Mouse (Mus musculus) CD8-positive naive resting alpha-beta T cell, adult 2 months (primary cell): Measurements from ENCODE around the gene Nfib.

ENCODE experiments used
- DNase-seq, 2 experiments: peaks; one replicate each; pipeline ENCODE4 v3.0.0; 2022; ENCODE audit warnings: low read depth in 2 of 2, low spot score in 2 of 2

Nfib gene

DNA sequence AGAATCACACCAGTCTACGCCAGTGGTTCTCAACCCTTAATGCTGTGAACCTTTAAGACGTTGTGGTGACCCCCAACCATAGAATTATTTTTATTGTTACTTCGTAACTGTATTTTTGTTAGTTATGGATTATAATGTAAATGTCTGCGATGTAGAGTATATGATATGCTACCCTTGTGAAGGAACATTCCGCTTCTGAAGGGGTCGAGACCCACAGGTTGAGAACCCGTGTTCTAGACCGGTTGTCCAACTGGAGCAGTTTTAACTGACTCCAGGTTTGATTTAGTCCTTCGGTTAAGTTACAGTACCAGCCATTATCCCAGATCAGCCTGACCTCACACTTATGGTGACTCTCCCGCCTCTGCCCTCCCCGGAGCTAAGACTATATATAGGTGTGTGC, 70.4 kb downstream of the Nfib start:
- no peak for DNase-seq

DNA sequence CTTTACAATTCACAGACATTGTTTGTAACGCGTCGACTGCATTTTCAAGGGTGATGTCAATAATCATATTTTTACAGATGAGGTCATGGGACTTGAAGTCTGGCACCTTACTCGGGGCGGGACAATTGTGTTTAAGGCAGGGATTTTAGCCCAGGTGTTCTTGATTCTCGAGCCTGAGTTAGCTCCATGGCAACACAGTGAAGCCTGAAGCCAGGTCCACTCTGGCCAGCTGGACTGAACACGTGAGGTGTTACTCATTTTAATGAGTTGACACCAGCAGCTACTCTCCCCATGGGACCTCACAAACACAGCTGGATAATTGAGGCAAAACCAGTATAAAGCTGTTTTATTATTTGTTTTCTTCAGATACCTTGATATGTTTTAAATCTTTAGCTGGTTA, 71.2 kb downstream of the Nfib start:
- DNase-seq = no peak

DNA sequence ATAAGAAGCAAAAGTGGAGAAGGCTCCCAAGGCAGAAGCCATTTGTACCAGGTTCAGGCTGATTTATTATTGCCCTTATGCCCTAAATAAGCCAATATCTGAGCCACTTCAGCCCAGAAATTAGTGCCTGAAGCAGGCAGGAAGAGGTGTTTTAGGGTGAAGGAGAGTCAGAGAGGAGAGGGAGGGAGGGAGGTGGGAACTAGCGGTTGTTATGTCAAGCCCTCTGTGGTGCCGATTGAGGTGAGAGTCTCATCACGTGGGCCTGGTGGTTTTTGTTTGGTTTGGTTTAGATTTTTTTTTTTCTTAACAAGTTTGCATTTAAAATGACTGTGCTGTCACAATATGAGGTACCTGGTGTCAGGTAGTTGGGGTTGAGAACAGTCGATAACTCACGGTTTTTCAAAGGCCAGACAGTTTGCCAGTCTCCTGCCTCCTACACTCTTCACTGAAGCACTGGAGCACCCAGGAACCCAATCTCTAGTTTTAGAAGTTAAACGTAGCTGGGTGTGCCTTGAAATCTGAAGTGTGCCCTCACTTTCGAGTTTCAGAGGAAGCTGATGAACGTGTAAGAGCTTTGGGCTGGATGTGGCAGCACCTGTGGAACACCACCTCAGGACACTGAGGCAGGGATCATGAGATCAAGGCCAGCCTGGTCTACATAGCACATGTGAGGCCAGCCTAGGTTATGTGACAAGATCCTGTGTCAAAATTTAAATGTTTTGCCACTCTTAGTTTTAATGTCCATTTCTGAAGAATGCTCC, 81.1 kb downstream of the Nfib start:
- DNase-seq = no peak

DNA sequence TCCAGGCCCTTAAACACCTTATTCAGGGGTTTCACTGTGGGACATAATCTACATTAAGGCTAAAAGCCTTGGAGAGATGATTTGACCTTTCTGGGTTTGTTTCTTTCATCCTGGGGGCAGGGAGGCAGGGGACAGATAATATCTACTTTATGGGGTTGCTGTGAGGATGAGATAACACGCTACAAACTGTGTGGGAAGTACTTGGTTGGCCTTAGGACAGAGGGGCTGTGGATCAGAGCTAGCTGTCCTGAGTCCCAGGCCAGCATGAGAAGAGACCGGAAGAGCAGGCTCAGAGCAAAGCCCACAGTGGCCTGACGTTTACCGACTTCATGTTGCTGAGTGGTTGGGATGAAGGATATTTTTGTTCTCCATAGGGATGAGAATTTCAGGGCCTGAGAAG, 81.7 kb downstream of the Nfib start:
- no peak for DNase-seq

- no peak for DNase-seq
Observed at GRCm38 (mm10) chr4:82623081-82623538, 82.4 kb downstream of the Nfib start.

DNA sequence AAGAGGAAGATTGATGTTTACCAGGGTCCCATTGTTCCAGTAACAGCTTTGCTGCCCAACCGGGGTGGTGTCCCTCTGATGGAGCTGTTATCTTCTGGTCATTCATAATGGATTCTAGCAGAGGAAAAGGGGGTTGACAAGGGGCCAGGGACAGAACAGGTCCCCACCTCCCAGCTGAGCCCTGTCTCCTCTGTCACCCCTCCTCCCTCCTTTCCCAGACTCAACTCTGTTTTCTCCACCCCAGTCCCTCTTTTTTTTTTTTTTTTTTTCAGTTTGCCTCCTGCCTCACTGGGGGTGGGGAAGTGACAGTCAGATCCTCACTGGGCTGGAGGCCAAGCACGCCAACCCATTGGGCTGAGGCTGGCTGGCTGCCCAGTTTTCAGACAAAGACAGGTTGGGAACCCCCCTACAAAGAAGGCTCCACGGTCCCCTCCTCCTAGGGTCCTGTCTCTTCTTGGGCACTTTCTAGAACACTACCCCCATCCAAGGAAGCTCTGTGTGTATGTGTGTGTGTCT, 83.2 kb downstream of the Nfib start:
- DNase-seq = no peak

DNA sequence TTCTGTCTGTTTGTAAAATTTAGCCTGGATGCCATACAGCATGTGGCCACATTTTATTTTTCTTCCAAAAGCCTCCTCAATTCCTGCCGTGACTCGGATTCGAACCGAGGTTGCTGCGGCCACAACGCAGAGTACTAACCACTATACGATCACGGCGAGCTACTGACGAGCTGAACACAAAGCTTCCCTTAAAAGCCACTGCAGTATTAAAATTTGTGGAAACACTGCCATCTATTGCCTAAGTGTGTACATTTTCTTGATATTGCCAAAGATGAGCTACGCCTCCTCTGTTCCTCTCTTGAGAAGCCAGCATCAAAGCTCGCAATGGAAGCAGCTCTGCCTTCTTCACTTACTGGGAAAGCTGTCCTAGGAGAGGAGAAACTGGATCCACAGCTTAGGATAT, 86.0 kb downstream of the Nfib start:
- no peak for DNase-seq

DNA sequence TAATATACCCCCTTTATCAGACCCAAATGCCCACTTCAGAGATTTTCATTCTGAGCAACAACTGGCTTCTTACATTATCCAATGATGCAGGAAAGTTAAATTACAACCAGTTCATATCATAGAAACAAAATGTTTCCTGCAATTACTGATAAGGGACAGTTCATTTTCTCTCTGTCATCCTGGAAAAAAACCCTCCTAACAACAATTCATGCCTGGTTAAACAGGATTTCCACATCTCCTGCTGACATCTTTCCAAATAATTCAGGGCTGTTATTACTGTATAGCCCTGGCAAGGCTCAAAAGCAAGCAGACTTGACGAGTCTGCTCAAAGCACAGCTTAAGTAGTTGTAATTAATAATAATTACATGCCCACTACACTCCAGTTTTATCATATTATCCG, 86.5 kb downstream of the Nfib start:
- DNase-seq = no peak

DNA sequence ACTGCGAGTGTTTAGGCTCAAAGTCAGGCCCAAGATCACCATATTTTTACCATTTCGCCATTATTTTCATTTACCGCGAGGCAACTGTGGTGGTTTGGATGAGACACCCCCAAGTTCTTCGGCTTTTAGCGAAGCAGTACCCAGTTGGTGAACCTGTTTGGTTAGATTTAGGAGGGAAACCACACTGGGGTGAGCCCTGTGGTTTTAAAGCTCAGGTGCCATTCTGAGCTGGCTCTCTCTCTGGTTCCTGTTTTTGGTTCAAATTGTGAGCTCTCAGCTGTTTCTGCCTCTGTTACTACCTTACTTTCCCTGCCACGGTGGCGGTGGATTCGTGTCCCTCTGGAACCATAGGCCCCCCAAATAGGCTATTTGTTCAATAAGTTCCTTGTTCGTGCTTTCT, 88.3 kb downstream of the Nfib start:
- DNase-seq = no peak

GRCm38 (mm10) chr4:82615712-82616111, 89.8 kb downstream of the Nfib start:
- DNase-seq = no peak

- DNase-seq = no peak
Observed at GRCm38 (mm10) chr4:82614466-82614805, 91.1 kb downstream of the Nfib start.

GRCm38 (mm10) chr4:82613606-82614465, 91.7 kb downstream of the Nfib start:
- no peak for DNase-seq

DNA sequence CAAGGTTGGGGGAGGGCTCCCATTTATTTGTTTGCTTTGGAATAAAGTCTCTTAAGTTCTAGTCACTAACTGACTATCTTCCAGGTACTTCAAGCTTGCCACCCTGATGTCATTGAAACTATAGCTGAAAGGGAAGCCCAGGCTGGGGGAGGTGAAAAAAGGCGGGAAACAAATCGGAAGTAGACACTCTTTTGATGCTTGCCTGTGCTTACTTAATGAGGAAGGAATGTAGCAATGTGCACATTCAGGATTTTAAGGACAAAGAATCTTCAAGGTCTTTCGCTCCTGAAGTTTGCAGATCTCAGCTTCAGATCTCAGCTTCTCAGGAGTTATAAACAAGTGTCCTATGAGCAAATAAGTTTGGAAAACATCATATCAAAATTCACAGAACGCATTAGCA, 95.9 kb downstream of the Nfib start:
- DNase-seq = no peak

GRCm38 (mm10) chr4:82608768-82609610, 96.6 kb downstream of the Nfib start:
- no peak for DNase-seq

DNA sequence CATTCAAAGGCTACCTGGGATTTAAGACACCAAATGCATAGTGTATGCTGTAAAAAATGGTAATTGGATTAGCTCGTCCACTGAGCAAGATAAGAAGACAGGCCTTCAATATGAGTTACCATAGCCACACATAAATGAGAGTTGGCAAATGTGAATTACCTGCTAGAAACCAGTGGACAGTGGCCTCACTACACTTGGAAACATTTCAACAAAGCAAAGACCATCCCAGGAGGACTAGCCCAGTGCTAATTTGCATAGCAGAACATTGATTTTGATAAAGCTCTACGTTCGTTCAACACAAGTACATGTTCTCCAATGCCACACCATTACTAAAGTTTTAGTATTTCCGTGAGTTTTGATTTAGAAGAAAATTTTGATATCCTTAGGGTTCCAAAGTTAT, 98.3 kb downstream of the Nfib start:
- no peak for DNase-seq

GRCm38 (mm10) chr4:82606351-82606750, 99.2 kb downstream of the Nfib start:
- no peak for DNase-seq

GRCm38 (mm10) chr4:82605034-82605784, 100.3 kb downstream of the Nfib start:
- no peak for DNase-seq

- DNase-seq = no peak
Observed at GRCm38 (mm10) chr4:82604501-82604900, 101.0 kb downstream of the Nfib start.

GRCm38 (mm10) chr4:82600636-82601035, 104.9 kb downstream of the Nfib start:
- no peak for DNase-seq

GRCm38 (mm10) chr4:82598436-82598835, 107.1 kb downstream of the Nfib start:
- no peak for DNase-seq
